Mouse (Mus musculus) liver, adult 2 months (tissue): Measurements from ENCODE around the gene Ptprk. TPM values are rescaled to one million over a fixed set of nuclear protein-coding genes. Genes with fewer than 3 reads are reported as not detected.

ENCODE experiments used
- DNase-seq: peaks from one replicate; pipeline ENCODE4 v3.0.0-alpha.2; 2011; ENCODE audit warnings: low read depth, low spot score; ENCODE audit errors: extremely low read depth
- H3K27ac ChIP-seq: fragments of 200-500 bp; replicated peaks from 2 replicates; pipeline ENCODE4 v1.5.1; 2012; ENCODE audit warnings: low read depth, mild to moderate bottlenecking, control low read depth, inconsistent platforms, low read length; ENCODE audit not compliant: insufficient read depth
- H3K27me3 ChIP-seq: fragments of 200-500 bp; 2 replicates; pipeline ENCODE4 v1.6.1; 2012; ENCODE audit warnings: mild to moderate bottlenecking, moderate library complexity, low read length, inconsistent platforms; ENCODE audit not compliant: control insufficient read depth, insufficient read depth
- H3K36me3 ChIP-seq: fragments of 200-500 bp; 2 replicates; pipeline ENCODE4 v1.6.1; 2012; ENCODE audit warnings: low read length, inconsistent platforms; ENCODE audit not compliant: control insufficient read depth, insufficient read depth
- H3K4me1 ChIP-seq: fragments of 200-500 bp; 2 replicates; pipeline ENCODE4 v1.6.1; 2011; ENCODE audit warnings: low read length; ENCODE audit not compliant: control insufficient read depth, insufficient read depth
- H3K4me3 ChIP-seq: fragments of 200-500 bp; 2 replicates; pipeline ENCODE4 v1.5.1; 2011; ENCODE audit warnings: low read depth, mild to moderate bottlenecking, control low read depth, low read length, moderate library complexity; ENCODE audit not compliant: insufficient read depth
- H3K79me2 ChIP-seq: fragments of 200-500 bp; 2 replicates; pipeline ENCODE4 v1.6.1; 2012; ENCODE audit warnings: inconsistent platforms, mild to moderate bottlenecking, low read length, moderate library complexity; ENCODE audit not compliant: control insufficient read depth, insufficient read depth
- H3K9ac ChIP-seq: fragments of 200-500 bp; 2 replicates; pipeline ENCODE4 v1.6.1; 2012; ENCODE audit warnings: low read depth, mild to moderate bottlenecking, control low read depth, inconsistent platforms, low read length
- CTCF ChIP-seq: fragments of 200-500 bp; IDR thresholded peaks from 2 replicates; pipeline ENCODE4 v1.5.1; 2011; ENCODE audit warnings: low read depth, low read length, control low read depth
- POLR2A ChIP-seq: fragments of 200-500 bp; IDR thresholded peaks from 2 replicates; pipeline ENCODE4 v1.6.1; 2011; ENCODE audit warnings: low read length, control low read depth; ENCODE audit not compliant: insufficient read depth; ENCODE audit errors: extremely low read depth
- WGBS: fragments of 180-500 bp; shearing (Covaris S2); methylation state at CpG from one replicate; pipeline ENCODE4 v1.1.7; 2018; 5-methylcytosine and 5-hydroxymethylcytosine counted together
- polyA plus RNA-seq: library from polyadenylated mRNA; depleted of rRNA; stranded (reverse); fragments of >200 nt; gene quantifications from 2 replicates; pipeline ENCODE4 v1.2.3, GENCODE M21; 2012
- total RNA-seq: library from RNA; depleted of rRNA; stranded (reverse); fragments of >200 nt; gene quantifications from 2 replicates; pipeline ENCODE4 v1.2.3, GENCODE M21; 2014

The Ptprk gene
- total and polyA plus RNA-seq, 2 experiments, result 23.2 to 47.5 TPM

DNA sequence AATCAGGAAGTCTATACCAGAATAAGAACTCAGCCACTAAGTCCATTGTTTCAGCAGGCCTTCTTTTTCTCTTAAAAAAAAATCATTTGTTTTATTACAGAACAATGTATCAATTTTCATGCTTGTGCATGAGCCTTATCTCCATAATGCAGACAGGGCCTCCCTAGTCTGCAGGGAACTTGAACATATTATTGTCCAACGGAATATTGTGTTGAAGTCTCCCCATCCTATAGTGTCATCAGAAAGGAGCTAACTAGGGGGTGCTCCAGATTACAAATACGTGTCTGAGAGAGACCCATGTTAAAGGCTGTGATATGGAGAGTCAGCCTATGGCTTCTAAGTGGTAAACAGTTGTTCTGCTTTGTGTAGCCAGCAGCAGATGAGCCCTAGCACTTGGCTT lies 543.4 kb downstream of the Ptprk start:
- no peak for TF ChIP-seq POLR2A
- no peak for TF ChIP-seq CTCF
- DNase-seq, result no peak
- Histone ChIP-seq H3K9ac (no peak overlapping the region), H3K4me1 (no peaks in the 10 kb centered on the region), H3K27ac (no peak overlapping the region), H3K4me3 (no peak overlapping the region), H3K36me3 (no peaks in the 10 kb centered on the region), H3K27me3 (no peaks in the 10 kb centered on the region), H3K79me2 (no peaks in the 10 kb centered on the region)
- 82% methylated on average over 2 of the region's 2 CpGs for WGBS

DNA sequence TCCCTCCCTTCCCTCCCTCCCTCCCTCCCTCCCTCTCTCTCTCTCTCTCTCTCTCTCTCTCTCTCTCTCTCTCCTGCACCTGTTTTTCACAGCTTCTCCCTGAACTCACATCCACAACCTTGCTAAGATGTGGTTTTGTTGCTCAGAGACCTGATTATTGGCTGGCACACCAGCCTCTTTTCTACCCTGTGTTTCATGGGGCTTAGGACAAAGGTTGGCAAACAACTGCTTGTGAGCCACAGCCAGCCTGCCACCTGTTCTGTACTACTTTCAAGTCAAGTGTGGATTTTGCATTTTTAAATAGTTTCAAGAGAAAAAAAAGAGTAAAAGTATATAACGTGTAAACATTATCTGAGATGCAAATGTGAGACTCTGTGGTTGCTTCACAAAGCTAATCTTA lies 544.8 kb downstream of the Ptprk start:
- TF ChIP-seq CTCF (no peak), POLR2A (no peak)
- Histone ChIP-seq H3K79me2 (no peaks in the 10 kb centered on the region), H3K36me3 (no peaks in the 10 kb centered on the region), H3K4me1 (no peaks in the 10 kb centered on the region), H3K4me3 (no peak overlapping the region), H3K27me3 (no peaks in the 10 kb centered on the region), H3K27ac (no peak overlapping the region), H3K9ac (no peak overlapping the region)
- DNase-seq, result no peak
- 80% methylated on average over 1 of the region's 1 CpGs for WGBS

DNA sequence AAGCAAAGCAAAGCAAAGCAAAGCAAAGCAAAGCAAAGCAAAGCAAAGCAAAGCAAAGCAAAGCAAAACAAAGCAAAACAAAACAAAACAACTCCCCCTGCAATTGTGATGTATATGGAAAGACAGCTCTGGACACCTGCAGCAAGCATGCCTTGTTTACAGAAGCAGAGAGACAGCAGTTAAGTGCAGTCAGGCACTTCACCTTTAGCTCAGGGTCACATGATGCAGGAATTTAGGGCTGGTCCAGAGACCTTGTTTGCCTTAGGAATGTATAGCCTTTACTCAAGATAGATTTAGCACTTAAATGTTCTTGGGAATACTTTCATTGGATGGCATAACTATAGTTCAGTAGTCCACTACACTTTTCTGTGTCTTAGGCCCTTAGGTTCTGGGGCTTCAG lies 561.5 kb downstream of the Ptprk start:
- H3K36me3 ChIP-seq, result no peaks in the 10 kb centered on the region
- H3K4me3 ChIP-seq, result no peak overlapping the region
- TF ChIP-seq POLR2A (no peak), CTCF (no peak)
- no peaks in the 10 kb centered on the region for H3K27me3 ChIP-seq
- no peak overlapping the region for H3K27ac ChIP-seq
- no peak for DNase-seq
- no peaks in the 10 kb centered on the region for H3K79me2 ChIP-seq
- no peaks in the 10 kb centered on the region for H3K4me1 ChIP-seq
- no peak overlapping the region for H3K9ac ChIP-seq

DNA sequence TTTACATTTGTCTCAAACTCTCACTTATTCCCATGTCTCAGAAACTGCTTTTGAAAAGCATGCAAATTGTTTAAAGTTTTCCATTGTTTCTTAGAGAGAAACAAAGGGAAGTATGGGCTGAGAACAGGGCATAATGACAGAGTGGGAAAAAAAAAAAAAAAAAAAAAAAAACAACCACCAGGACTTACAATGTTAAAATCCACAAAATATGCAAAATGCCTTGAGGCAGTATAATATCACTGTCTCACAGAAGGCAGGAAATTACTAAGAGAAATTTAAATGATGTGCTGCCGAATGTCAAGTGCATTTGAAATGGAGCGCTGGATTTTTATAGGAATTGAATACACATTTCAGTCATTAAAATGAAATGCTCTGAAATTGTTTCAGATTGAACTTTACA lies 567.3 kb downstream of the Ptprk start:
- Histone ChIP-seq H3K4me3 (no peak overlapping the region), H3K27ac (no peak overlapping the region), H3K4me1 (no peaks in the 10 kb centered on the region), H3K27me3 (no peaks in the 10 kb centered on the region), H3K9ac (no peak overlapping the region), H3K36me3 (no peaks in the 10 kb centered on the region), H3K79me2 (no peaks in the 10 kb centered on the region)
- no peak for TF ChIP-seq CTCF
- no peak for TF ChIP-seq POLR2A
- no peak for DNase-seq
- WGBS, result 98% methylated on average over 2 of the region's 2 CpGs
